Mouse (Mus musculus): ENCODE measurements around the gene 6030408B16Rik.
A peak's percentile ranks its signal among the peaks of the same experiment; 100 is the strongest.

6030408B16Rik gene

GRCm38 (mm10) chr15:101293025-101293621 is at the start of gene 6030408B16Rik:
Gene 6030408B16Rik, plus strand, starts transcription at chr15:101293212.
- DNase-seq, result no peak

DNA sequence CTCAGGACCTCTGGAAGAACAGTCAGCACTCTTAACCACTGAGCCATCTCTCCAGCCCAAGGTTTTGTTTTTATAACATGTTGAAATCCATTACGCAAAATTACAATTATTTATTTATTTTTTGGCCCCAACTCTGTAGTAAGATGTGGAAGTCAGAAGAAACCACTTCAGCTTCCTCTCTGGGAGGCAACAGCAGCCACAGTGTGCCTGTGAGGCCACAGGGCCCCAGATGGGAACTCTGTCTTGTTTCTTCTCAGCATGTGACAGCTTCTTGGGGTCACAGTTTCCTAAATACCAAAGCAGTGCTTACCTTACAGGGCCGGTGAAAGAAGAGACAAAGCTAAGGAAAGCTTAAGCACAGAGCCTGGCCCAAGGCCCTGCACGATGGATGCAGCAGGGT is 49.0 kb upstream of the 6030408B16Rik start:
- DNase-seq, result peak; percentile 9

- peak; percentile 93 for DNase-seq
Measured at GRCm38 (mm10) chr15:101246231-101247154, 46.5 kb upstream of the 6030408B16Rik start.

DNA sequence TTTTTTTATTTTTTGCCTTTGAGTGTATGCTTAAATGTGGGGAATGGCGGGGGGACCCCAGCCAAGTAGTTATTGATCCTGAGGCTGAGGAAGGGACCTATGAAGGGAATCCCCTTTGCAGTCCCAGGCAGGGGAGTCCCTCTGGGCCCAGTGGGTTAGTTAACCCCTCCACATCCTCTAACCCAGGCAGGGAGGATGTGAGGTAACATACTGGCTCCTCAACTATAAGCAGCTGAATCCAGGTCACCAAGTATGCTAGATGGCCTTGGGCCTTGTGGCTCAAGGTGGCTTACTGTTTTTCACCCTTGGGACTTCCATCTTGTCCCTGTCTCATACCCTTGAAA is 45.9 kb upstream of the 6030408B16Rik start:
- peak; percentile 28 for DNase-seq

GRCm38 (mm10) chr15:101248029-101248710 is 44.8 kb upstream of the 6030408B16Rik start:
- peak; percentile 19 for DNase-seq

DNA sequence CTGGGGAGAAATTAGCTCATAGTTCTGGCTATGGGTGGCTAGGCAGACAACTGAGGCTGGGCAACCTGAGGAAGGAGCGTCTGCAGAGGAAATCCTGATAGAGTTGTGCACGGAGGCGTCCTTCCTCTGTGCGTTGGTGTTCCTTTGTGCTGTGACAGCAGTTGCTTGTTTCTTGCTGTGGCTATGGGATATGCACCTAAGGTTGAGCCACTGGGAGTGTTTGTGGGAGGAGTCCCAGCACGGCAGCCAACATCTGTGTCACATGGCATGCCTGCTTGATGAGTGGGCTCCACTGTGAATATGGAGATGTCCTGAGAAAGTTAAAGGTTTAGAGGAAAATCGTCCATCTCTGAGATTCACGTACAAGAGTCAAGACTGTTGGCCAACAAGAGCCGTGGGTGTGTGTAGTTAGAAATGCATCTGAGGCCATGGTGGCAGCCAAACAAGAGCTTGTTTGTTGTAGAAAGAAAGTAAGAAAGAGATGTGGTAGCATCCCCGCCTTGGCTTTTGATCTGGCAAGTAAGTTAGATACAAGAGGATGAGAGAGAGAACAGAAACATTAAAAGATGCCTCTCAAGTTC is 42.7 kb upstream of the 6030408B16Rik start:
- peak; percentile 34 for DNase-seq

DNA sequence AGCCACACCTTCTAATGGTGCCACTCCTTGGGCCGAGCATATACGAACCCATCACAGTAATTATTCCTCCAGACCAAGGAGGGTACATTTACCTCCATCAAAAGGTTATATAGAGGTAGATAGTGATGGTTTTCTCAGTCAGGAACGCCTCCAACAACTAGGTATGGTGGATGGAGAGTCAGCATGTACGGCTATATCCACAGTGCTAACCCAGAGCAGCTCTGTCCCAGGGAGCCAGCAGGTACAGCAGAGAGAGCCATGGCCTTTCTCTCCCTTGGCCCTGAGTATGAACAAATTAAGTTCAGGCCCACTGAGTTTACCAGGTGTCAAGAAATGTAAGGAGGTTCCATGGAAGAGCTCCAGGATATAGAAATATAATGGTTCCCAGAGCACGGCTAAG is 41.1 kb upstream of the 6030408B16Rik start:
- no peak for DNase-seq

GRCm38 (mm10) chr15:101252614-101253013 is 40.4 kb upstream of the 6030408B16Rik start:
- DNase-seq, result no peak

GRCm38 (mm10) chr15:101253563-101253885 is 39.5 kb upstream of the 6030408B16Rik start:
- DNase-seq, result no peak

DNA sequence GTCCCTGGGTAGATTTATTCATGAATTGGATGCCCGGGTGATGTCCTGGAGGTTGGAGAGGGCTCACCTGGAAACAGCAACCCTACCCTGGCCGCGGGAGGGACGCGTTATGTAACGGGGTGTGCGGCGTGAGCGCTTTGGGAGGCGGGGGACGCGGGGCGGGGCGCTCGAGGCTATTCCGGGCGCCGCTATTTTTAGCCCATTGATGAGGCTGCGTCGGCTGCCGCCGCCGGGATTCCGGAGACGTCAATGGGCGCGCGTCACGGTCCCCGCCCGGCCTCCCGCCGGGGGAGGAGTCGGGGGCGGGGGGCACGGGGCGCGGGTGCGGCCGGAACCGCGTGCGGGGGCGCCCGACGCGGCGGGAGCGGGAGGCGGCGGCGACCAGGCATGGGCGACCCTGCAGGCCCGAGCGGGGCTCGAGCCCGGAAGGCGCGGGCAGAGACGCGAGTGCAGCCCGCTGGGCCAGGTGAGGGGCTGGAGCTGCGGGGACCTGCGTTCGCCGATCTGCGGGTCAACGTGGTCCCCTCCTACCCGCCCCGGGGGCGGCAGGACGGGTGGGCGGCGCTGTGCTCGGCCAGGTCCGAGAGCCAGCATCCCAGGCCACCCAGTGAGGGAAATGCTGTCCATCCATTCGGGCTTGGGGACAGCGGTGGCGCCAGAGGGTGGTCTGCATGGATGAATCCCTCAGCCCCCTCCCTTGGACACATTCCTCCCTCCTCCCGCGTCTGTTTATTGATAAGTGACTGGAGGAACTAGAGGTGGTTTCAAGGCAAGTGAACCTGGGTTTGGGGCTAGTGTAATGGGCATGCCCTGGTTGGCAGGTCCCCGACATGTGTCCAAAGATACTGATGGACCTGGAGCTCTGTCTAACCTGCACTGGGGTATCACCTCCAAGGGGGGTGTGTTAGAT is 38.9 kb upstream of the 6030408B16Rik start, which contains the start of gene Nr4a1:
Nr4a1 (plus strand) TSS at position 384 of the 910 bp plus-strand sequence.
- DNase-seq, result peak; percentile 78

DNA sequence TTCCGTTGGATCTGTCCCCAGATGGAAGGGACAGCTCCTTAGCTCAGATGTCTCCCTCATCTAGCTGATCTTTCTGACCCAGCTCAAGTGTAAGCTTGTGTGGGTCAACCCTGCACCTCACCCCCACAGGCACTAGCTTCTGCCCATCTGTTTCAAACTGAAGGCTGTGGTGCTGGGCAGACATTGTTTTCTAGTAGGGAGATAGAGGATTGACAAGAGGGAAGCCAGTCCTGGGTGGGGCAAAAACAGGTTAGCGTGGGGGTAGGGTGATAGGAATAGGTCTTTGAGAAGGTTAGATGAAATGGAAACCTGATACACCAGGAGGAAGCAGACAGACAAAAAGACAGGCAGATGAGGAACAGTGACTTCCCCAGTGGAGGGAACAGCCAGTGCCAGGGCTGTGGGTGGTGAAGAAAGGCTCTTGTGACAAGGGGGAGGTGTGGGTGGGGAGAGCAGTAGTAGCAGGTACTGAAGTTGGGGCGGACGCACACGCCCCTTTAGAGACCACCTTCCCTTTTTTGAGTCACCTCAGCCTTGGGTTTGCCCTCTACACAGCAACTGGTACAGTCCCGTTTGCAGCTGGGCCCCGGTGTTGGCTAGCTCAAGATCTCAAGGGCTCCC is 37.1 kb upstream of the 6030408B16Rik start:
- DNase-seq, result peak; percentile 47

DNA sequence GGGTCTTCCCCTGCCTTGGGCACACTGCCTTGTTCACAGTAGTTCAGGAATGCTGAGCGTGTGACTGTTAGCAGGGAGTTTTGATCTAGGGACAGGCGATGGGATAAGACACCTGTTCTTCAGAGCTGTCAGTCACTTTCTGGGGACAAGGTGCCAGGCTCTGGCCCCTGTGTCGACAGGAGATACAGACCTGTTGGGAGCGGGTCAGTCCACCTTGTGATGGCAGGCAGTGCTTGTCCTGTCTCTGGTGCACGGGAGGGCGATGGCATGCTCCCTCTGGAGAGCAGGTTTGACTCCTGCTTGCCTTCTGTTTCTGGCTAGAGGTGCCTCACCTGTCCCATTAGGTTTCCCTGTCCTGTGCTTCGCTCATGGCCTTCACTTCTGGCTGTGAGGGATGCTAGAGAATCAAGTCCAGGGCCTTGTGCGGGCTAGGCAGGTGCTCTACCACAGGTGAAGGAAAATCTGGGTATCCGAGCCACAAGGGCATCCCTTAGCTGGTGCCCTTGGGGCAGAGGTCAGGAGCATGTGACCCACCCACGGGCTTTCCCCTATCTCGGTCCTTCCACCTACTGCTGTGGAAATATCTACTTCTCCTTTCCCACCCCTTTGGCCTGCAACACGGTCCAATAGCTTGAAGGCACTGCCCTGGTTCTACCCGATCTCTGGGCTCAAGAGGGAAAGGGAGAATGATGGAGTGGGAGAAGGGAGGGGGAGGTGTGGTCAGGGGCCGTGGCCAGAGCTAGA is 36.4 kb upstream of the 6030408B16Rik start:
- DNase-seq, result no peak

DNA sequence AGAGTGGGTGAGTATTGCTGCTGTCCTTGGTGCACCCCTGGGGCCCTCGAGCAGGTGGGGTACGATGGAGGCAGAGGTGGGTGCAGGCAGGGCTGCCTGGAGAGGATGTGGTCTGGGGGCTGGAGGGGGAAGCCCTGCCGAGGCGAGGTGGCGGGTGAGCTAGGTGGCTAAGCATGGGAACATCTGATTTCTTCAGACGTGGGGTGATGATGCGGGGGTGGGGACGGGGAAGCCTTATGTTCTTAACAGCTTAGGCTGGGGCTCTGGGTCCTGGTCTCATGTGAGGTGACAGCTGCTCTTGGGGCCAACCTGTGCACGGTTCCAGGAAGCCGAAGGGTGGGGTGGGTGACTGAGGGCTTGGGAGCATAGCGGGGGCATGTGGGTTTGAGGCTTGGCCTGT is 34.6 kb upstream of the 6030408B16Rik start:
- DNase-seq, result peak; percentile 86

GRCm38 (mm10) chr15:101259922-101260321 is 33.1 kb upstream of the 6030408B16Rik start:
- DNase-seq, result no peak

GRCm38 (mm10) chr15:101260387-101260786 is 32.6 kb upstream of the 6030408B16Rik start:
- no peak for DNase-seq

DNA sequence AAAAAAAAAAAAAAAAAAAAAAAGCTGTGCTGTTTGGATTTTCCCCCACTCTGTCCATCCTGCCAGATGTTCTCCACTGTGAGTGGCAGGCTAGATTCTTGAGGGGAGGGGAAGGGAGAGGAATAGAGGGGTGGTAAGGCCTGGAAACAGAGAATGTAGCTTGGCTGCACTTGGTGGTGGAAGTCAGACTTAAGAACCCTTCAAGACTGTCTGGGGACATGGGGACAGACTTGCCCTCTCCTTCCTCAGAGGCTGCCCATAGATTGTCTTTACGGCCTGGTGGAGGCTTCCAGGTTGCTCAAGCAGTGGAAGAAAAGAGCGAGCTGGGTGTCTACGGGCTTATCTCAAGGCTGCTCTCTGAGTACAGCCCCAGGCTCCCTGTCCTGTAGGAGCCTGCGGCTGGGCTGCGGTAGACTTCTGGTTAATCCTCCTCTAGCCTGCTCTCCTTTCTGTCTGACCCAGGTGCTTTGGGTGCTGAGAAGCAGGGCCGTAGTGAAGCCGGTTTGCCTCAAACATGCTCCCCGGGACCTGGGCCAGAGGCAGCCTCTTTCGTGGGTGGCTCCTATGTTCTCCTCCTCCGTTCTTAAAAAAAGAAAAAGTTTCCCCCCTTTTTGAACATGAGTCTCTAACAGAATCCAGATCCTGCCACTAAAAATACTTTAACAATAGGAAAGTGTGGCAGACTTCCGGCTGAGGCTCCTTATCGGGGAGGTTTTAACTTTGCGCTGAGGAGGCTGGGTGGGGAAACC is 32.0 kb upstream of the 6030408B16Rik start:
- peak; percentile 47 for DNase-seq

GRCm38 (mm10) chr15:101262502-101262901 is 30.5 kb upstream of the 6030408B16Rik start:
- DNase-seq, result no peak

GRCm38 (mm10) chr15:101266132-101266963 is 26.7 kb upstream of the 6030408B16Rik start:
- DNase-seq, result peak; percentile 92

Data from thymus, postnatal 4 days (tissue).